Mouse (Mus musculus): ENCODE data around the gene Cep57l1.
A peak's percentile ranks its signal among the peaks of the same experiment; 100 is the strongest.

DNA sequence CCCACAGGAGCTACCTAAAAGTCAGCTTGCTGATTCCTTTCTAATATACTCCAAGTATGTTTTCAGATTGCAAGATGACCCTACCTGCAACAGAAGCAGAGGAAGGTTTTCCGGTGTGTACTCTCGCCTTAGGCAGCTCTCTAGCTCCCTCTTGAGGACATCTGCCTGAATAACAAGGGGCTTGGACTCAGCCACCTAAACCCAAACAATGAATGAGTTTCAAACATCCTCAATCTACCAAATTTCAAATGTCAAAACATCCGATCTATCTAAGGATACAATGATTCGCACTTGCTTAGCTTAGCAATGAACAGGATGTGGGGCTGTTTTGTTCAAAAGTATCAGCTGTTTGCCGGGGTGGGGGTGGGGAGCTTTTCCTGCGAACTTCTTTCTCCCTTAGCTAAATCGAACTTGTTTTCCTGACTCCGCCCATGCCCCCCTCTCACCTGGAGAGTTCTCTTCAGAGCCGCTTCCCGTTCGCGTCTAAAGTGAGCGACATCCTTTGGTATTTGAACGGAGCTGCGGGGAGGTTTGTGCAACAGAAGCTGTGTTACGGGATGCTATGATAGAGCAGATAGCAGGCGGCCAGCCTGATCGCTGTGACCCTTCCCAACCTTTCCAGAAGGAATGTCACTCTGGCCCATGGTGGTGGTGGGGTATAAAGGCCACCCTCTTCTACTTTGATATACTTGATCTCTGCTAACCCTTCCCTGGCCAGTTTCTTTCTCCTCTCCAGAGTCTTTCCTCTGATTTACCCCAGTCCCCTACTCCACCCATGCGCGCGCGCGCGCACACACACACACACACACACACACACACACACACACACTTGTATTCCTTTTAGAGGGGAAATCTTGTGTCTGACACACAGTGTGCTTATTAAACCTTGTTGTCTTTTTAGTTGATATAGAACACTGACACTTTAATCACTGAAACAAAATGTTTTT is 119.5 kb downstream of the Cep57l1 start:
- TF ChIP-seq POLR2A (IDR thresholded peaks at IDR 0.05; ENCODE audit: insufficient read depth, low read depth, low read length) (no peak), CTCF (IDR thresholded peaks at IDR 0.05) (peak; percentile 96)

Measured in heart, adult 2 months (tissue).